9 mouse cellular contexts compared by ENCODE assay signal in genomic region chr15:76998878-76999588, GRCm38 (mm10). TPM values are rescaled to one million over a fixed set of nuclear protein-coding genes. Genes with fewer than 3 reads are reported as not detected.
DNase-seq lines count a peak whose midpoint lies in the region; ATAC-seq and TF ChIP-seq lines count a peak whose summit lies in the region.
"Had no signal": no experiment of that assay in that cellular context is flagged by ENCODE, and none has a peak within 500 bp of the region (broad histone marks: within the 10 kb centered on the region; RNA-seq: fewer than 3 reads in every experiment).

No protein-coding gene starts in this region.

- H3K9ac ChIP-seq in forebrain, embryonic 15.5 days (replicated peaks), result no peak overlapping the region
- H3K9ac ChIP-seq: liver, embryonic 14.5 days had no signal

- no peaks in the 10 kb centered on the region for H3K36me3 ChIP-seq in forebrain, embryonic 15.5 days
- H3K36me3 ChIP-seq in kidney, adult 2 months (ENCODE audit: control insufficient read depth, insufficient read depth, low read length), result no peaks in the 10 kb centered on the region

- 45% methylated on average over 21 of the region's 21 CpGs for WGBS in forebrain, embryonic 15.5 days
- WGBS in kidney, adult 2 months, result 34% methylated on average over 21 of the region's 21 CpGs

- H3K4me3 ChIP-seq in forebrain, embryonic 15.5 days, result no peak overlapping the region
- H3K4me3 ChIP-seq in kidney, adult 2 months (ENCODE audit: insufficient read depth, low read depth, low read length), result no peak overlapping the region

- no peaks in the 10 kb centered on the region for H3K9me3 ChIP-seq in forebrain, embryonic 15.5 days

- no peak; the same call in 1 of the 2 replicates for ATAC-seq in forebrain, embryonic 15.5 days (replicated peaks)

- TF ChIP-seq CTCF in kidney, adult 2 months (conservative IDR thresholded peaks at IDR 0.05; ENCODE audit: insufficient read depth, insufficient read length, low read depth, low read length), result no peak

- H3K4me2 ChIP-seq in forebrain, embryonic 15.5 days (replicated peaks), result peak overlapping the region; percentile 26

- DNase-seq in layer of hippocampus, adult 9-11 months, result peak; percentile 38
- DNase-seq in layer of hippocampus, adult 11-12 months (ENCODE audit: low spot score), result no peak
- DNase-seq in R1 (ENCODE audit: low read depth, low spot score), result peak; percentile 43
- DNase-seq in kidney, adult 2 months, result peak; percentile 58
- peak; percentile 39 for DNase-seq in telencephalon, adult 2 months (ENCODE audit: low read depth, low spot score)
- DNase-seq in lung, postnatal 10 days, result no peak
- no peak for DNase-seq in spleen, postnatal 36 days (ENCODE audit: low spot score in 2 of 2)

- H3K4me1 ChIP-seq in forebrain, embryonic 15.5 days, result peaks cover 6% of the 10 kb centered on the region; the same call in 1 of the 2 replicates
- peaks cover 16% of the 10 kb centered on the region for H3K4me1 ChIP-seq in kidney, adult 2 months (ENCODE audit: control insufficient read depth, insufficient read depth, low read length)

- no peaks in the 10 kb centered on the region for H3K27me3 ChIP-seq in forebrain, embryonic 15.5 days
- H3K27me3 ChIP-seq in kidney, adult 2 months (replicated peaks; ENCODE audit: control insufficient read depth, insufficient read depth, low read length), result no peaks in the 10 kb centered on the region

- H3K27ac ChIP-seq in forebrain, embryonic 15.5 days (replicated peaks), result no peak overlapping the region
- peak overlapping the region; percentile 83; the same call in 1 of the 2 replicates for H3K27ac ChIP-seq in kidney, adult 2 months (ENCODE audit: insufficient read depth, low read depth, low read length)
- H3K27ac ChIP-seq: liver, embryonic 14.5 days had no signal

- TF ChIP-seq POLR2A in kidney, adult 2 months (IDR thresholded peaks at IDR 0.05; ENCODE audit: low read depth, low read length), result no peak

RNA-seq across cellular contexts. Expression of gene Apol6, which starts 45.5 kb away (rescaled TPM):
- not detected in 2 replicates for polyA plus RNA-seq in forebrain, embryonic 15.5 days (2015; fragmentation: Nextera tagmentation; extraction: Ambion mirVana)
- polyA plus RNA-seq in kidney, adult 2 months (2012; rRNA removed), result 4.8 and 6.4 TPM in 2 replicates

RNA-seq across cellular contexts. Expression of gene 1110038F14Rik, which starts 50.7 kb away (rescaled TPM):
- 60.7 and 63.8 TPM in 2 replicates for polyA plus RNA-seq in forebrain, embryonic 15.5 days (2015; fragmentation: Nextera tagmentation; extraction: Ambion mirVana)
- 15.6 TPM in 2 replicates for polyA plus RNA-seq in kidney, adult 2 months (2012; rRNA removed)

RNA-seq across cellular contexts. Expression of gene Mb, which starts 51.4 kb away (rescaled TPM):
- 0.31 TPM in 1 of 2 replicates, not detected in the other for polyA plus RNA-seq in forebrain, embryonic 15.5 days (2015; fragmentation: Nextera tagmentation; extraction: Ambion mirVana)
- polyA plus RNA-seq in kidney, adult 2 months (2012; rRNA removed), result 1.6 and 123 TPM in 2 replicates

Comparison
In these comparisons a context has a peak if more than half of its experiments do, and no peak if none do; other contexts are left out.
1. DNase-seq: peak in layer of hippocampus, adult 9-11 months (single experiment), R1 (single experiment), kidney, adult 2 months (single experiment) and telencephalon, adult 2 months (single experiment); none in layer of hippocampus, adult 11-12 months (single experiment), lung, postnatal 10 days (single experiment) and spleen, postnatal 36 days (0 of 2).